Mouse (Mus musculus): ENCODE measurements at regions not wholly inside any gene's neighbourhood (a gene's known extent, or its start where the extent isn't known, plus 50 kb on each side); places are given as distances from the start of the nearest gene placed in this dataset.

DNA sequence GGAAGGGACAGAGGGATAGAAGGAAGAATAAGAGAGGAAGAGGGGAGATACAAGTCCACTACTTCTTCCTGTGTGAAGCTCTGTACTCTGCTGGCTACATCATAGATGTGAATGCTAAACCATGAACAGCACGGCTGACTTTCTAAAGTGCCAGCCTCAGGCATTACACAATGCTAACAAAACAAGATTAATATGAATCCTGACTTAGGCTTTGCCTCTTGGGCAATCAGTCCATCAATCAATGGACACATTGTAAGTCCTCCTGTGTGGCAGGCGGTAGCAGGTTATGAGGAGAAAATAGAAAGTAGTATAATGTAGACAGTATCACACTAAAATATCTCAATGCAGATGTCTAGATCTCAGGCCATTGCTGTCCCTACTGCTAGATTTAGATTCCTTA is 203.6 kb upstream of the Nrip1 start:
- TF ChIP-seq CTCF (IDR thresholded peaks at IDR 0.05; ENCODE audit: extremely low read depth, insufficient read length, insufficient replicate concordance, low read depth, low read length) (no peak), POLR2A (IDR thresholded peaks at IDR 0.05; ENCODE audit: low read depth, low read length) (no peak)
